Mouse (Mus musculus): ENCODE measurements at regions not wholly inside any gene's neighbourhood (a gene's known extent, or its start where the extent isn't known, plus 50 kb on each side); places are given as distances from the start of the nearest gene placed in this dataset.

- Histone ChIP-seq H3K27ac (no peak overlapping the region), H3K4me3 (no peak overlapping the region)
- no peak for DNase-seq (ENCODE audit: low spot score in 2 of 2)
- no peak for TF ChIP-seq CTCF (conservative IDR thresholded peaks at IDR 0.05)
Measured at GRCm38 (mm10) chr16:93197300-93197699, 371.4 kb upstream of the Runx1 start.

- no peak for DNase-seq (ENCODE audit: low spot score in 2 of 2)
- Histone ChIP-seq H3K27ac (no peak overlapping the region), H3K4me3 (no peak overlapping the region)
- no peak for TF ChIP-seq CTCF (conservative IDR thresholded peaks at IDR 0.05)
Measured at GRCm38 (mm10) chr16:93193921-93194481, 368.1 kb upstream of the Runx1 start.

GRCm38 (mm10) chr16:93193263-93193662, 367.3 kb upstream of the Runx1 start:
- no peak for TF ChIP-seq CTCF (conservative IDR thresholded peaks at IDR 0.05)
- no peak for DNase-seq (ENCODE audit: low spot score in 2 of 2)
- H3K27ac ChIP-seq = no peak overlapping the region
- no peak overlapping the region for H3K4me3 ChIP-seq

- no peak for TF ChIP-seq CTCF (conservative IDR thresholded peaks at IDR 0.05)
- Histone ChIP-seq H3K4me3 (no peak overlapping the region), H3K27ac (no peak overlapping the region)
- no peak for DNase-seq (ENCODE audit: low spot score in 2 of 2)
Measured at GRCm38 (mm10) chr16:93192651-93193173, 366.8 kb upstream of the Runx1 start.

GRCm38 (mm10) chr16:93191174-93191573, 365.2 kb upstream of the Runx1 start:
- no peak for TF ChIP-seq CTCF (conservative IDR thresholded peaks at IDR 0.05)
- Histone ChIP-seq H3K4me3 (no peak overlapping the region), H3K27ac (no peak overlapping the region)
- no peak for DNase-seq (ENCODE audit: low spot score in 2 of 2)

- no peak overlapping the region for H3K4me3 ChIP-seq
- no peak for DNase-seq (ENCODE audit: low spot score in 2 of 2)
- TF ChIP-seq CTCF (conservative IDR thresholded peaks at IDR 0.05) = no peak
- H3K27ac ChIP-seq = no peak overlapping the region
Measured at GRCm38 (mm10) chr16:93190301-93190700, 364.4 kb upstream of the Runx1 start.

- TF ChIP-seq CTCF (conservative IDR thresholded peaks at IDR 0.05) = no peak
- Histone ChIP-seq H3K4me3 (no peak overlapping the region), H3K27ac (no peak overlapping the region)
- DNase-seq (ENCODE audit: low spot score in 2 of 2) = no peak
Measured at GRCm38 (mm10) chr16:93189875-93190274, 363.9 kb upstream of the Runx1 start.

GRCm38 (mm10) chr16:93189412-93189811, 363.5 kb upstream of the Runx1 start:
- H3K4me3 ChIP-seq = no peak overlapping the region
- TF ChIP-seq CTCF (conservative IDR thresholded peaks at IDR 0.05) = no peak
- DNase-seq (ENCODE audit: low spot score in 2 of 2) = no peak
- no peak overlapping the region for H3K27ac ChIP-seq

- H3K4me3 ChIP-seq = no peak overlapping the region
- TF ChIP-seq CTCF (conservative IDR thresholded peaks at IDR 0.05) = no peak
- DNase-seq (ENCODE audit: low spot score in 2 of 2) = no peak
- no peak overlapping the region for H3K27ac ChIP-seq
Measured at GRCm38 (mm10) chr16:93186554-93186953, 360.6 kb upstream of the Runx1 start.

- Histone ChIP-seq H3K27ac (no peak overlapping the region), H3K4me3 (no peak overlapping the region)
- no peak for TF ChIP-seq CTCF (conservative IDR thresholded peaks at IDR 0.05)
- no peak for DNase-seq (ENCODE audit: low spot score in 2 of 2)
Measured at GRCm38 (mm10) chr16:93182656-93183055, 356.7 kb upstream of the Runx1 start.

GRCm38 (mm10) chr16:93181497-93181896, 355.5 kb upstream of the Runx1 start:
- H3K4me3 ChIP-seq = no peak overlapping the region
- DNase-seq (ENCODE audit: low spot score in 2 of 2) = no peak
- no peak for TF ChIP-seq CTCF (conservative IDR thresholded peaks at IDR 0.05)
- no peak overlapping the region for H3K27ac ChIP-seq

GRCm38 (mm10) chr16:93180213-93180612, 354.3 kb upstream of the Runx1 start:
- DNase-seq (ENCODE audit: low spot score in 2 of 2) = no peak
- no peak overlapping the region for H3K4me3 ChIP-seq
- no peak overlapping the region for H3K27ac ChIP-seq
- no peak for TF ChIP-seq CTCF (conservative IDR thresholded peaks at IDR 0.05)

GRCm38 (mm10) chr16:93166667-93167066, 340.7 kb upstream of the Runx1 start:
- DNase-seq (ENCODE audit: low spot score in 2 of 2) = no peak
- TF ChIP-seq CTCF (conservative IDR thresholded peaks at IDR 0.05) = no peak

GRCm38 (mm10) chr16:93158526-93159226, 332.7 kb upstream of the Runx1 start:
- DNase-seq (ENCODE audit: low spot score in 2 of 2) = no peak
- Histone ChIP-seq H3K27ac (no peak overlapping the region), H3K4me3 (no peak overlapping the region)
- TF ChIP-seq CTCF (conservative IDR thresholded peaks at IDR 0.05) = peak; percentile 59

More at GRCm38 (mm10) chr16:93166667-93167066, 340.7 kb upstream of the Runx1 start:
- Histone ChIP-seq H3K27ac (no peak overlapping the region), H3K4me3 (no peak overlapping the region)

All from layer of hippocampus, adult 2 months (tissue).